Mouse (Mus musculus) embryonic fibroblast, embryonic 13.5 days (primary cell): Measurements from ENCODE around the gene Kcnip4.

Experiments used
- CTCF ChIP-seq: IDR thresholded peaks from 2 replicates; pipeline ENCODE4 v1.5.1; 2011; ENCODE audit warnings: mild to moderate bottlenecking, control low read depth, low read length, moderate library complexity, borderline replicate concordance; ENCODE audit not compliant: insufficient read depth
- POLR2A ChIP-seq: IDR thresholded peaks from 2 replicates; pipeline ENCODE4 v1.6.1; 2011; ENCODE audit warnings: low read depth, mild to moderate bottlenecking, control low read depth, low read length, moderate library complexity

DNA sequence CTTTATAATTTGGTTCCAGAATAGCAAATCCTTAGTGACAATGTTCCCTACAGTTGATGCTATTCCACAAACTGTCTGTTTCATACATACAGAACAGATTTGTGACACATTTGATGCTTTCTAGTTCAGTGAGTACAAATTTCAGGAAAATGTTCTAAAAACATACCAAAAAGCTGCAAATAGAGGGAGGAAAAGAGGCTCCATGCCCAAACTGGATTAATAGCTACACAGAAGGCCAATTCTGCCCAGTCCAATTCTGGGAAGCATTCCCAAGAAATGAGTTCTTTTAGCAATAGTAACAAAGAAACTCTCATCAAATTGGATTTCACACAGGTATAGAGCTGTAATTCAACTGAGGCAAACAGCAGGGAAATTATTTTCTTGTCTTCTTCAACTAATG lies 806.5 kb downstream of the Kcnip4 start:
- no peak for TF ChIP-seq POLR2A
- no peak for TF ChIP-seq CTCF
